Mouse (Mus musculus): ENCODE measurements at regions not wholly inside any gene's neighbourhood (a gene's known extent, or its start where the extent isn't known, plus 50 kb on each side); places are given as distances from the start of the nearest gene placed in this dataset.

DNA sequence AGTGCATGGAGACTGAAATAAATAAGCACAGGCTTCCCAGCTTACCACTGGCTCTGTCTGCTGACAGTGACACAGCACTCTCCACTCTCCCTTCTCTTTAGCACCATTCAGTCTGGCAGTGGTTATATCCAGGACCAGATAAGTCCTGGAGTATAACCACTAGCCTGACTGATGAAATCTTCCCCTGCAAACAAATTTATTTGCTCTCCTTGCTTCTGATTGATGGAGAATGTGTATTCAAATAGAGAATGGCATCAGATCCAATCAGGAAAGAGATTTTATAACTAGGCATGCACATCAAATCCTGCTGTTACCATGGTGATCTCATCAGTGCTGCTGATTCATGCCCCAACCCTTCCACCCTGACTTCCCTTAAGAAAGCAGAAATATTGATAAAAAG, 620.2 kb upstream of the Ndn start:
- TF ChIP-seq EP300 (optimal IDR thresholded peaks at IDR 0.05) (no peak), CTCF (IDR thresholded peaks at IDR 0.05; ENCODE audit: low read depth) (no peak)
